Comparison of ENCODE assay signal across 21 mouse cellular contexts in genomic region chr12:103116639-103117038, GRCm38 (mm10).
A peak's percentile ranks its signal among the peaks of the same experiment; 100 is the strongest.
DNase-seq lines count a peak whose midpoint lies in the region; ATAC-seq lines count a peak whose summit lies in the region.
"Had no signal": no experiment of that assay in that cellular context is flagged by ENCODE, and none has a peak within 500 bp of the region (broad histone marks: within the 10 kb centered on the region; RNA-seq: fewer than 3 reads in every experiment).

No protein-coding gene starts in this region.

- peak; percentile 42 for DNase-seq in CD4-positive, CD25-positive, alpha-beta regulatory T cell, adult 2 months (ENCODE audit: low read depth, low spot score)
- DNase-seq in T-cell, adult 2 months (ENCODE audit: low spot score) = peak; percentile 8
- peak; percentile 84 for DNase-seq in induced T-regulatory cell, adult 2 months (ENCODE audit: low read depth)
- no peak for DNase-seq in B cell, adult 2 months
- no peak for DNase-seq in gastrocnemius, adult 18-20 months (ENCODE audit: low spot score)
- DNase-seq: adrenal gland, postnatal 14 days; cerebellum, adult 11 months; cerebellum, adult 9-10 months; gastrocnemius, postnatal 25 days; heart, adult 18-20 months; kidney, postnatal 25 days; liver; lung, embryonic 14.5 days; lung, postnatal 14 days; right cerebral cortex, postnatal 25 days; thymus, postnatal 25 days had no signal

- peak; percentile 66; the same call in 1 of the 2 replicates for ATAC-seq in neutrophil, adult 5-6 weeks (ENCODE audit: extremely low read depth, insufficient number of reproducible peaks, low FRiP score, poor library complexity, severe bottlenecking)
- ATAC-seq in frontal cortex, adult (ENCODE audit: low TSS enrichment) = no peak
- ATAC-seq: forebrain, embryonic 13.5 days; intestine, postnatal 0 days; midbrain, embryonic 13.5 days had no signal

Comparison
In these comparisons a context has a peak if more than half of its experiments do, and no peak if none do; other contexts are left out.
1. DNase-seq: peak in CD4-positive, CD25-positive, alpha-beta regulatory T cell, adult 2 months (single experiment), T-cell, adult 2 months (single experiment) and induced T-regulatory cell, adult 2 months (single experiment); none in B cell, adult 2 months (0 of 2) and gastrocnemius, adult 18-20 months (single experiment).